In the genomic region with DNA sequence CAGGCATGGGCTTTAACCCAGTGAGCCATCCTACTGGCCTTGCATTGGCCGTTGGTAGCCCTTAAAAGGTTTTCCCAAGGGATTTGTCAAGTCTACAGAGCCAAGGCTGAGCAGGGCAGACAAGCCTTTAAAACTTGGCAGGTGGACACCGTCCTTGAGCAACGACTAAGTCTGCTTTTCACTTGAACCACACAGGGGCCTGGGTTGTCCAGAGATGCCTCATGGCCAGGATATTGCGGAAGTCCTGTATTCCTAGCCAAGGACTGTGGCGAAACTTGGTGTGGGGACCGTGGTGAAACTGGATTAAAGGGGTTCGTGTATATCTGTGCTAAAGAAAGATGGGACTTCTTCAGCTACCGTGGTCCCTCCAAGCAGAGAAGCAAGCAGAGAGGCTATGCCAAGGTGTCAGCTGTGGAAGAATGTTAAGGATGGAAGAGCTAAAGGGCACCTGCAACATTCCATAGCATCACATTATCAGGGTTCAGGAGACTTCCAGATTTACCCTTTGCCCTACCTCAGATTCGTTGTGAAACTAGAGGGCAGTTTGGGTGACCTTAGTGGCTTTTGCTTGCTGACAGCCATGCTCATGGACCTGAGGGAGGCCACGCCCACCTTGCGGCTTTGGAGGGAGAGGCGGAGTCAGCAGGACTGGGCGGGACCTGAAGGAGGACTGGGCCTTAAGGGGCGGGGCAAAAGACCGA, we compare ENCODE assay signal across 8 mouse cellular contexts. TPM values are rescaled to one million over a fixed set of nuclear protein-coding genes. Genes with fewer than 3 reads are reported as not detected.
DNase-seq lines count a peak whose midpoint lies in the region; ATAC-seq lines count a peak whose summit lies in the region.

No protein-coding gene starts in this region.

- H3K36me3 ChIP-seq in embryonic facial prominence, embryonic 14.5 days (ENCODE audit: control insufficient read depth, insufficient read depth, low read length) = no peaks in the 10 kb centered on the region
- H3K36me3 ChIP-seq in hindbrain, embryonic 14.5 days (replicated peaks; ENCODE audit: control insufficient read depth, insufficient read depth) = no peaks in the 10 kb centered on the region

- peak; percentile 33 for DNase-seq in gastrocnemius, adult 18-20 months (ENCODE audit: low spot score)
- DNase-seq in gastrocnemius, postnatal 14 days = no peak
- DNase-seq in 3134 (ENCODE audit: extremely low read depth, insufficient read length, low spot score) = peak; percentile 79
- no peak for DNase-seq in embryonic facial prominence, embryonic 14.5 days (ENCODE audit: low spot score)
- no peak for DNase-seq in hindbrain, embryonic 14.5 days (ENCODE audit: low spot score)
- DNase-seq in lung, postnatal 36 days = peak; percentile 56
- no peak for DNase-seq in urinary bladder, postnatal 4 days (ENCODE audit: low spot score in 2 of 2)
- no peak for DNase-seq in natural killer cell, adult 2 months (ENCODE audit: low spot score in 2 of 2)

- H3K4me3 ChIP-seq in embryonic facial prominence, embryonic 14.5 days (ENCODE audit: low read depth, low read length) = peak overlapping the region; percentile 89
- peak overlapping the region; percentile 64 for H3K4me3 ChIP-seq in hindbrain, embryonic 14.5 days (replicated peaks; ENCODE audit: low read length)

- no peaks in the 10 kb centered on the region for H3K9me3 ChIP-seq in embryonic facial prominence, embryonic 14.5 days (ENCODE audit: control insufficient read depth, low read length)
- H3K9me3 ChIP-seq in hindbrain, embryonic 14.5 days (ENCODE audit: control insufficient read depth, low read length) = no peaks in the 10 kb centered on the region

- peak overlapping the region; percentile 92 for H3K4me2 ChIP-seq in embryonic facial prominence, embryonic 14.5 days (ENCODE audit: low read depth, low read length)
- peak overlapping the region; percentile 71 for H3K4me2 ChIP-seq in hindbrain, embryonic 14.5 days (replicated peaks)

- 49% methylated on average over 13 of the region's 15 CpGs for WGBS in embryonic facial prominence, embryonic 14.5 days
- WGBS in hindbrain, embryonic 14.5 days = 40% methylated on average over 15 of the region's 15 CpGs

- no peaks in the 10 kb centered on the region for H3K27me3 ChIP-seq in embryonic facial prominence, embryonic 14.5 days (replicated peaks; ENCODE audit: control insufficient read depth, insufficient read depth, low read length)
- no peaks in the 10 kb centered on the region for H3K27me3 ChIP-seq in hindbrain, embryonic 14.5 days (ENCODE audit: control insufficient read depth, insufficient read depth, low read length)

- H3K9ac ChIP-seq in embryonic facial prominence, embryonic 14.5 days (ENCODE audit: low read depth, low read length) = no peak overlapping the region
- H3K9ac ChIP-seq in hindbrain, embryonic 14.5 days = no peak overlapping the region

- no peaks in the 10 kb centered on the region for H3K4me1 ChIP-seq in embryonic facial prominence, embryonic 14.5 days (ENCODE audit: control insufficient read depth, insufficient read depth, low read length)
- H3K4me1 ChIP-seq in hindbrain, embryonic 14.5 days (replicated peaks; ENCODE audit: control insufficient read depth, insufficient read depth, low read length) = peaks cover 5% of the 10 kb centered on the region; the same call in 1 of the 2 replicates

- no peak; the same call in none of the 2 replicates for ATAC-seq in embryonic facial prominence, embryonic 14.5 days (ENCODE audit: low read depth)
- peak; percentile 1; the same call in 1 of the 2 replicates for ATAC-seq in hindbrain, embryonic 14.5 days (ENCODE audit: low FRiP score)

- intact Hi-C loops in gastrocnemius, postnatal 14 days (cut with DNase I; ENCODE audit: low total_unique reads) = loop anchor here (10.0 kb wide), 1 partner anchor 75 kb away; no protein-coding TSS in a partner anchor

- no peak overlapping the region for H3K27ac ChIP-seq in embryonic facial prominence, embryonic 14.5 days (replicated peaks; ENCODE audit: low read depth, low read length)
- H3K27ac ChIP-seq in hindbrain, embryonic 14.5 days = no peak overlapping the region

RNA-seq across cellular contexts. Expression of a gene that starts 0.6 kb away (rescaled TPM):
- 100 to 1,000 TPM; 270 to 281 TPM for total RNA-seq in gastrocnemius, adult 18-20 months (2021)
- 100 to 1,000 TPM; 239 to 291 TPM for total RNA-seq in gastrocnemius, postnatal 14 days (2021)
- 30.0 and 33.9 TPM in 2 replicates for polyA plus RNA-seq in embryonic facial prominence, embryonic 14.5 days (2014; fragmentation: Nextera tagmentation; extraction: Ambion mirVana)
- polyA plus RNA-seq in hindbrain, embryonic 14.5 days (2014; fragmentation: Nextera tagmentation; extraction: Ambion mirVana) = 21.9 and 22.1 TPM in 2 replicates

Comparison
In these comparisons a context has a peak if more than half of its experiments do, and no peak if none do; other contexts are left out.
1. DNase-seq: peak in gastrocnemius, adult 18-20 months (single experiment), 3134 (single experiment) and lung, postnatal 36 days (single experiment); none in gastrocnemius, postnatal 14 days (single experiment), embryonic facial prominence, embryonic 14.5 days (single experiment), hindbrain, embryonic 14.5 days (single experiment), urinary bladder, postnatal 4 days (0 of 2) and natural killer cell, adult 2 months (0 of 2).